Mouse (Mus musculus): Measurements from ENCODE around the gene Gja6. TPM values are rescaled to one million over a fixed set of nuclear protein-coding genes. Genes with fewer than 3 reads are reported as not detected.

Gja6 gene
- polyA plus RNA-seq, 1 experiment from 2014 or later = 0.31 TPM

DNA sequence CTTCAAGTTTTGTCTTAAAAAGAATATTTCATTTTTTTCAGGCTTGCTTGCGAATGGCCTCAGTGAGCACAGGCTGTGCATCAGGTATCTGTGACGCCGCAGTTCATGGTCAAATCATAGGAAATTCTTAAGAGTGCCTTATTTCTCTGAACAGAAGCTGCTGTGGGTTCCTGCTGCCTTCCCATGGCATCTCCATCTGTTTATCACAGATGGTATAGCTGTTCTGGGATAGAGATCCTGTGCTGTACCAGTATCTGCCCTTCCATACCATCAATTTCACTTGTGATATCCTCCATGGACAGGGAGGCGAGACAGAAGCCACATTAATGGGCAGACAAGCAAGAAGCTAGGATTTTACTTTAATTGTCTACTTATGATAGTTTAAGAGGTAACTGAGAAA lies 40.3 kb downstream of the Gja6 start:
- H3K36me3 ChIP-seq (replicated peaks) = no peaks in the 10 kb centered on the region
- H3K4me1 ChIP-seq = peaks cover 5% of the 10 kb centered on the region; the same call in 1 of the 2 replicates
- no peak overlapping the region for H3K27ac ChIP-seq
- DNase-seq (ENCODE audit: extremely low spot score, low spot score) = no peak
- H3K4me3 ChIP-seq = no peak overlapping the region
- WGBS = 91% methylated on average over 4 of the region's 4 CpGs
- H3K27me3 ChIP-seq (ENCODE audit: poor library complexity, severe bottlenecking) = peaks cover 95% of the 10 kb centered on the region
- no peaks in the 10 kb centered on the region for H3K9me3 ChIP-seq

DNA sequence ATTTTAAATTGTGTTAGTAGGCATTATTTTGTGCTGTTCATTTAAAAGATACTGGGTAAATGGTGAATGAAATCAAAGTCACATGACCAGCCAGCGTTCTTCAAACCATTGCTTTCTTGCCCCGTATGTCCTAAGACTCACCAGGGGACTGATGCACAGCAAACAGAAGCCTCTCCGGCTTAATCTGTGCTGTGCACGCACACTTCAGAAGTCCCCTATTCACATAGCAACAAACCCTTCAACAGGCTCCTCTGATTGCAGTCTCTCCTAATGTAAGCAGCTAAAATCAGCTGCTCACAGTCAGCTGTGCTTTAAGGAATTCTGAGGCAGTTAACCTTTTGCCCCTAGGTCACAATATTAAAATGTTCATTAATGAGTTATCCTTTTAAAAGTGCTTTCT lies 41.8 kb downstream of the Gja6 start:
- Histone ChIP-seq H3K27me3 (ENCODE audit: poor library complexity, severe bottlenecking) (peaks cover 94% of the 10 kb centered on the region), H3K9me3 (no peaks in the 10 kb centered on the region), H3K27ac (no peak overlapping the region), H3K36me3 (replicated peaks) (no peaks in the 10 kb centered on the region), H3K4me1 (peaks cover 5% of the 10 kb centered on the region; the same call in 1 of the 2 replicates), H3K4me3 (no peak overlapping the region)
- 58% methylated on average over 4 of the region's 4 CpGs for WGBS
- no peak for DNase-seq (ENCODE audit: extremely low spot score, low spot score)

DNA sequence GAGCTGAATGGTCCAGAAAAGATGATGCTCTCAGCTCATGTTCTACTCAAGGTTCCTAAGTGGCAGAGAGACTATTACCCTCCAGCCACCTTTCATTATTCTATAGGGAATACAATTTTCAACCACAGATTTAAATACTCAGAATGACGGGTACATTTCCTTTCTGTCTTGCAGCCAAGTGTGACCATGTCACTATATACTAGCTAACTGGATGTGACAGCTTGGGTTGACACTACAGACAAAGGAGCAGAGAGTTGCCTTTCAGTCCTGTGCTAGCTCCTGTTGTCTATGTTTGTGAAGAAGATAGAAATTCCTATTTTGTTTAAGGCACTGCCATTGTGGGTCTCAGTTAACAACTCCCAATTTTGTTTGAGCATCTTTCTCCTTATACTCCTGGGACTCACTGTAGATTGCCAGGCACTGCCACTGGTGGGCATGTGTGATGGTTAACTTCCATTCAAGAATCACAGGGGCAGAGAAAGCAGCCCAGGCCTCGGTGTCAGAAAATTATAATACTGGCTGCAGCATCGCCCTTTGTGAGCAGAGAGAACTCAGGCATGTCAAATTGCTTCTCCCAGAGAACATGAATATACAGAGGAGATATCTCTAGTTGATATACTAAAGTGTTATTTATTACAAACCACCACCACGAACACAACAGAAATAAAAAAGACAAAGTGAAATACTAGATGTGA lies 43.0 kb downstream of the Gja6 start:
- WGBS = 83% methylated on average over 4 of the region's 4 CpGs
- H3K36me3 ChIP-seq (replicated peaks) = no peaks in the 10 kb centered on the region
- H3K4me1 ChIP-seq = peaks cover 5% of the 10 kb centered on the region; the same call in 1 of the 2 replicates
- H3K27me3 ChIP-seq (ENCODE audit: poor library complexity, severe bottlenecking) = peaks cover 95% of the 10 kb centered on the region
- H3K4me3 ChIP-seq = no peak overlapping the region
- H3K27ac ChIP-seq = no peak overlapping the region
- H3K9me3 ChIP-seq = no peaks in the 10 kb centered on the region
- DNase-seq (ENCODE audit: extremely low spot score, low spot score) = no peak

Other genes with a start within 250 kb of the Gja6 start
- 0.17 and 0.54 TPM in 2 replicates for gene Ppef1, start 171.3 kb downstream of the Gja6 start, polyA plus RNA-seq (2016; fragmentation: Nextera tagmentation; extraction: Ambion mirVana)
- gene Rs1, start 139.0 kb downstream of the Gja6 start, polyA plus RNA-seq (2016; fragmentation: Nextera tagmentation; extraction: Ambion mirVana) = not detected in 2 replicates
- gene Cdkl5, start 87.7 kb upstream of the Gja6 start, polyA plus RNA-seq (2016; fragmentation: Nextera tagmentation; extraction: Ambion mirVana) = 3.0 and 3.2 TPM in 2 replicates
- 3.1 and 3.9 TPM in 2 replicates for gene Scml2, start 210.1 kb upstream of the Gja6 start, polyA plus RNA-seq (2016; fragmentation: Nextera tagmentation; extraction: Ambion mirVana)